Mouse (Mus musculus): ENCODE measurements around the gene Cdc37.
A peak's percentile ranks its signal among the peaks of the same experiment; 100 is the strongest.

Cdc37 gene

GRCm38 (mm10) chr9:21149654-21150419, at the start of gene Cdc37:
Gene Cdc37, minus strand, starts transcription at chr9:21149982.
- peak; percentile 94 for DNase-seq (ENCODE audit: low read depth, low spot score)

GRCm38 (mm10) chr9:21198960-21199359, 49.2 kb upstream of the Cdc37 start:
- no peak for DNase-seq (ENCODE audit: low read depth, low spot score)

- DNase-seq (ENCODE audit: low read depth, low spot score), result peak; percentile 52
Measured at GRCm38 (mm10) chr9:21197981-21198380, 48.2 kb upstream of the Cdc37 start.

- no peak for DNase-seq (ENCODE audit: low read depth, low spot score)
Measured at GRCm38 (mm10) chr9:21196521-21197433, 47.0 kb upstream of the Cdc37 start.

- peak; percentile 51 for DNase-seq (ENCODE audit: low read depth, low spot score)
Measured at GRCm38 (mm10) chr9:21195736-21196505, 46.1 kb upstream of the Cdc37 start.

GRCm38 (mm10) chr9:21194787-21195493, 45.2 kb upstream of the Cdc37 start:
- no peak for DNase-seq (ENCODE audit: low read depth, low spot score)

GRCm38 (mm10) chr9:21193786-21194185, 44.0 kb upstream of the Cdc37 start:
- DNase-seq (ENCODE audit: low read depth, low spot score), result no peak

- no peak for DNase-seq (ENCODE audit: low read depth, low spot score)
Measured at GRCm38 (mm10) chr9:21190670-21191069, 40.9 kb upstream of the Cdc37 start.

- peak; percentile 74 for DNase-seq (ENCODE audit: low read depth, low spot score)
Measured at GRCm38 (mm10) chr9:21189905-21190304, 40.1 kb upstream of the Cdc37 start.

- DNase-seq (ENCODE audit: low read depth, low spot score), result no peak
Measured at GRCm38 (mm10) chr9:21185436-21185835, 35.7 kb upstream of the Cdc37 start.

GRCm38 (mm10) chr9:21184733-21185132, 35.0 kb upstream of the Cdc37 start:
- no peak for DNase-seq (ENCODE audit: low read depth, low spot score)

GRCm38 (mm10) chr9:21183905-21184413, 34.2 kb upstream of the Cdc37 start:
- DNase-seq (ENCODE audit: low read depth, low spot score), result no peak

- no peak for DNase-seq (ENCODE audit: low read depth, low spot score)
Measured at GRCm38 (mm10) chr9:21183421-21183820, 33.6 kb upstream of the Cdc37 start.

- DNase-seq (ENCODE audit: low read depth, low spot score), result peak; percentile 74
Measured at GRCm38 (mm10) chr9:21181421-21182220, 31.8 kb upstream of the Cdc37 start.

- no peak for DNase-seq (ENCODE audit: low read depth, low spot score)
Measured at GRCm38 (mm10) chr9:21180841-21181240, 31.1 kb upstream of the Cdc37 start.

- DNase-seq (ENCODE audit: low read depth, low spot score), result no peak
Measured at GRCm38 (mm10) chr9:21180402-21180801, 30.6 kb upstream of the Cdc37 start.

GRCm38 (mm10) chr9:21172364-21172763, 22.6 kb upstream of the Cdc37 start:
- no peak for DNase-seq (ENCODE audit: low read depth, low spot score)

- DNase-seq (ENCODE audit: low read depth, low spot score), result no peak
Measured at GRCm38 (mm10) chr9:21169157-21169556, 19.4 kb upstream of the Cdc37 start.

GRCm38 (mm10) chr9:21168161-21169123, 18.7 kb upstream of the Cdc37 start:
- peak; percentile 77 for DNase-seq (ENCODE audit: low read depth, low spot score)

Measured in R1 (cell line).